Mouse (Mus musculus): ENCODE results near the gene Sirpa.

Sirpa gene

GRCm38 (mm10) chr2:129587825-129588251, 4.8 kb upstream of the Sirpa start:
- peak overlapping the region; percentile 10; the same call in 1 of the 2 replicates for H3K4me3 ChIP-seq (replicated peaks; ENCODE audit: low read length)
- no peaks in the 10 kb centered on the region for H3K9me3 ChIP-seq (ENCODE audit: low read length)
- H3K4me1 ChIP-seq (replicated peaks; ENCODE audit: low read depth, low read length): peaks cover 65% of the 10 kb centered on the region
- H3K36me3 ChIP-seq (ENCODE audit: insufficient read depth, low read length): no peaks in the 10 kb centered on the region
- TF ChIP-seq CTCF (conservative IDR thresholded peaks at IDR 0.05; ENCODE audit: low read length): no peak
- TF ChIP-seq POU5F1 (IDR thresholded peaks at IDR 0.05; ENCODE audit: borderline replicate concordance, low read length): peak; percentile 55; the same call in 1 of the 2 replicates
- peak; percentile 97 for TF ChIP-seq NANOG (IDR thresholded peaks at IDR 0.05; ENCODE audit: borderline replicate concordance, low read length)
- peaks cover 42% of the 10 kb centered on the region for H3K27me3 ChIP-seq (ENCODE audit: insufficient read depth, low read length)

GRCm38 (mm10) chr2:129591897-129592296, 738 bp upstream of the Sirpa start:
- H3K27me3 ChIP-seq (ENCODE audit: insufficient read depth, low read length): peaks cover 62% of the 10 kb centered on the region
- peaks cover 46% of the 10 kb centered on the region for H3K4me1 ChIP-seq (replicated peaks; ENCODE audit: low read depth, low read length)
- no peaks in the 10 kb centered on the region for H3K36me3 ChIP-seq (ENCODE audit: insufficient read depth, low read length)
- H3K9me3 ChIP-seq (ENCODE audit: low read length): no peaks in the 10 kb centered on the region
- 0 out of 2 replicates have a peak overlapping the region, but pooled peaks have one; percentile 87 for H3K4me3 ChIP-seq (replicated peaks; ENCODE audit: low read length)
- TF ChIP-seq CTCF (conservative IDR thresholded peaks at IDR 0.05; ENCODE audit: low read length): no peak
- no peak for TF ChIP-seq NANOG (IDR thresholded peaks at IDR 0.05; ENCODE audit: borderline replicate concordance, low read length)
- TF ChIP-seq POU5F1 (IDR thresholded peaks at IDR 0.05; ENCODE audit: borderline replicate concordance, low read length): no peak

GRCm38 (mm10) chr2:129593141-129593875, 673 bp downstream of the Sirpa start:
- Histone ChIP-seq H3K27me3 (ENCODE audit: insufficient read depth, low read length) (peaks cover 70% of the 10 kb centered on the region), H3K9me3 (ENCODE audit: low read length) (no peaks in the 10 kb centered on the region), H3K4me1 (replicated peaks; ENCODE audit: low read depth, low read length) (peaks cover 32% of the 10 kb centered on the region), H3K36me3 (ENCODE audit: insufficient read depth, low read length) (no peaks in the 10 kb centered on the region), H3K4me3 (replicated peaks; ENCODE audit: low read length) (peak overlapping the region; percentile 87)
- TF ChIP-seq NANOG (IDR thresholded peaks at IDR 0.05; ENCODE audit: borderline replicate concordance, low read length): no peak
- no peak for TF ChIP-seq CTCF (conservative IDR thresholded peaks at IDR 0.05; ENCODE audit: low read length)

GRCm38 (mm10) chr2:129593876-129594421, 1.3 kb downstream of the Sirpa start:
- TF ChIP-seq CTCF (conservative IDR thresholded peaks at IDR 0.05; ENCODE audit: low read length) (no peak), NANOG (IDR thresholded peaks at IDR 0.05; ENCODE audit: borderline replicate concordance, low read length) (no peak), POU5F1 (IDR thresholded peaks at IDR 0.05; ENCODE audit: borderline replicate concordance, low read length) (no peak)
- peak overlapping the region; percentile 87 for H3K4me3 ChIP-seq (replicated peaks; ENCODE audit: low read length)
- H3K9me3 ChIP-seq (ENCODE audit: low read length): no peaks in the 10 kb centered on the region
- no peaks in the 10 kb centered on the region for H3K36me3 ChIP-seq (ENCODE audit: insufficient read depth, low read length)
- peaks cover 26% of the 10 kb centered on the region for H3K4me1 ChIP-seq (replicated peaks; ENCODE audit: low read depth, low read length)
- peaks cover 70% of the 10 kb centered on the region for H3K27me3 ChIP-seq (ENCODE audit: insufficient read depth, low read length)

- TF ChIP-seq CTCF (conservative IDR thresholded peaks at IDR 0.05; ENCODE audit: low read length) (no peak), NANOG (IDR thresholded peaks at IDR 0.05; ENCODE audit: borderline replicate concordance, low read length) (no peak), POU5F1 (IDR thresholded peaks at IDR 0.05; ENCODE audit: borderline replicate concordance, low read length) (no peak)
- no peaks in the 10 kb centered on the region for H3K9me3 ChIP-seq (ENCODE audit: low read length)
- peaks cover 68% of the 10 kb centered on the region for H3K27me3 ChIP-seq (ENCODE audit: insufficient read depth, low read length)
- H3K4me3 ChIP-seq (replicated peaks; ENCODE audit: low read length): no peak overlapping the region; the same call in 1 of the 2 replicates
- no peaks in the 10 kb centered on the region for H3K36me3 ChIP-seq (ENCODE audit: insufficient read depth, low read length)
- H3K4me1 ChIP-seq (replicated peaks; ENCODE audit: low read depth, low read length): peaks cover 21% of the 10 kb centered on the region
Measured at GRCm38 (mm10) chr2:129594569-129594968, 1.9 kb downstream of the Sirpa start.

GRCm38 (mm10) chr2:129595206-129595605, 2.6 kb downstream of the Sirpa start:
- Histone ChIP-seq H3K4me1 (replicated peaks; ENCODE audit: low read depth, low read length) (peaks cover 19% of the 10 kb centered on the region), H3K36me3 (ENCODE audit: insufficient read depth, low read length) (no peaks in the 10 kb centered on the region), H3K9me3 (ENCODE audit: low read length) (no peaks in the 10 kb centered on the region), H3K27me3 (ENCODE audit: insufficient read depth, low read length) (peaks cover 64% of the 10 kb centered on the region), H3K4me3 (replicated peaks; ENCODE audit: low read length) (no peak overlapping the region)
- TF ChIP-seq NANOG (IDR thresholded peaks at IDR 0.05; ENCODE audit: borderline replicate concordance, low read length) (no peak), POU5F1 (IDR thresholded peaks at IDR 0.05; ENCODE audit: borderline replicate concordance, low read length) (no peak), CTCF (conservative IDR thresholded peaks at IDR 0.05; ENCODE audit: low read length) (no peak)

- TF ChIP-seq POU5F1 (IDR thresholded peaks at IDR 0.05; ENCODE audit: borderline replicate concordance, low read length): no peak
- TF ChIP-seq CTCF (conservative IDR thresholded peaks at IDR 0.05; ENCODE audit: low read length): no peak
- no peak for TF ChIP-seq NANOG (IDR thresholded peaks at IDR 0.05; ENCODE audit: borderline replicate concordance, low read length)
- peaks cover 19% of the 10 kb centered on the region for H3K4me1 ChIP-seq (replicated peaks; ENCODE audit: low read depth, low read length)
- peaks cover 59% of the 10 kb centered on the region for H3K27me3 ChIP-seq (ENCODE audit: insufficient read depth, low read length)
- no peaks in the 10 kb centered on the region for H3K9me3 ChIP-seq (ENCODE audit: low read length)
- H3K4me3 ChIP-seq (replicated peaks; ENCODE audit: low read length): no peak overlapping the region
- H3K36me3 ChIP-seq (ENCODE audit: insufficient read depth, low read length): no peaks in the 10 kb centered on the region
Measured at GRCm38 (mm10) chr2:129595661-129596209, 3.1 kb downstream of the Sirpa start.

GRCm38 (mm10) chr2:129596555-129597172, 4.0 kb downstream of the Sirpa start:
- H3K27me3 ChIP-seq (ENCODE audit: insufficient read depth, low read length): peaks cover 55% of the 10 kb centered on the region
- peaks cover 19% of the 10 kb centered on the region for H3K4me1 ChIP-seq (replicated peaks; ENCODE audit: low read depth, low read length)
- no peak overlapping the region for H3K4me3 ChIP-seq (replicated peaks; ENCODE audit: low read length)
- H3K9me3 ChIP-seq (ENCODE audit: low read length): no peaks in the 10 kb centered on the region
- TF ChIP-seq POU5F1 (IDR thresholded peaks at IDR 0.05; ENCODE audit: borderline replicate concordance, low read length) (no peak), NANOG (IDR thresholded peaks at IDR 0.05; ENCODE audit: borderline replicate concordance, low read length) (no peak), CTCF (conservative IDR thresholded peaks at IDR 0.05; ENCODE audit: low read length) (no peak)
- no peaks in the 10 kb centered on the region for H3K36me3 ChIP-seq (ENCODE audit: insufficient read depth, low read length)
